Mouse (Mus musculus) urinary bladder, adult 2 months (tissue): ENCODE data around the gene Ucp3. TPM values are rescaled to one million over a fixed set of nuclear protein-coding genes. Genes with fewer than 3 reads are reported as not detected.

ENCODE experiments used
- polyA plus RNA-seq: library from polyadenylated mRNA; depleted of rRNA; stranded (reverse); fragments of >200 nt; gene quantifications from 2 replicates; pipeline ENCODE4 v1.2.3, GENCODE M21; 2012; rRNA removed

Gene Ucp3
- polyA plus RNA-seq, 1 experiment: 1.3 TPM

Other genes starting within 250 kb of the Ucp3 start
- gene Pgm2l1, start 245.6 kb upstream of the Ucp3 start, polyA plus RNA-seq: 4.9 and 5.2 TPM in 2 replicates
- 1.2 and 2.0 TPM in 2 replicates for gene P4ha3, start 187.5 kb upstream of the Ucp3 start, polyA plus RNA-seq
- gene C2cd3, start 100.8 kb upstream of the Ucp3 start, polyA plus RNA-seq: 14.7 and 17.2 TPM in 2 replicates
- 54.4 and 63.6 TPM in 2 replicates for gene Ppme1, start 100.7 kb upstream of the Ucp3 start, polyA plus RNA-seq
- 209 and 247 TPM in 2 replicates for gene Ucp2, start 20.3 kb downstream of the Ucp3 start, polyA plus RNA-seq
- gene Dnajb13, start 42.0 kb downstream of the Ucp3 start, polyA plus RNA-seq: 1.1 and 1.7 TPM in 2 replicates
- gene Coa4, start 64.1 kb downstream of the Ucp3 start, polyA plus RNA-seq: 21.4 and 23.7 TPM in 2 replicates
- 72.7 and 84.8 TPM in 2 replicates for gene Rab6a, start 134.4 kb downstream of the Ucp3 start, polyA plus RNA-seq
- gene Mrpl48, start 135.3 kb downstream of the Ucp3 start, polyA plus RNA-seq: 54.3 TPM in 2 replicates
- gene Plekhb1, start 189.4 kb downstream of the Ucp3 start, polyA plus RNA-seq: 28.5 and 28.8 TPM in 2 replicates
- 31.8 and 38.7 TPM in 2 replicates for gene Fam168a, start 233.6 kb downstream of the Ucp3 start, polyA plus RNA-seq